Mouse (Mus musculus): Measurements from ENCODE around the gene AC124108.1. TPM values are rescaled to one million over a fixed set of nuclear protein-coding genes. Genes with fewer than 3 reads are reported as not detected.

The AC124108.1 gene
- polyA plus RNA-seq, 1 experiment from 2014 or later: not detected

- Histone ChIP-seq H3K4me1 (replicated peaks) (0 out of 2 replicates have a peak, but pooled peaks cover 2% of the 10 kb centered on the region), H3K36me3 (no peaks in the 10 kb centered on the region), H3K4me2 (no peak overlapping the region), H3K27ac (no peak overlapping the region), H3K9me3 (replicated peaks) (no peaks in the 10 kb centered on the region), H3K27me3 (peaks cover 43% of the 10 kb centered on the region), H3K9ac (no peak overlapping the region), H3K4me3 (no peak overlapping the region)
- ATAC-seq (replicated peaks; ENCODE audit: insufficient number of reproducible peaks, insufficient read depth, low FRiP score, low read depth): no peak
- WGBS: 47% methylated on average over 5 of the region's 5 CpGs
Observed at GRCm38 (mm10) chr1:132205958-132206357, 14.7 kb downstream of the AC124108.1 start.

- Histone ChIP-seq H3K27me3 (peaks cover 43% of the 10 kb centered on the region), H3K4me2 (no peak overlapping the region), H3K9ac (no peak overlapping the region), H3K9me3 (replicated peaks) (no peaks in the 10 kb centered on the region), H3K4me1 (replicated peaks) (peaks cover 3% of the 10 kb centered on the region), H3K4me3 (no peak overlapping the region), H3K27ac (no peak overlapping the region), H3K36me3 (no peaks in the 10 kb centered on the region)
- WGBS: 53% methylated on average over 3 of the region's 3 CpGs
- ATAC-seq (replicated peaks; ENCODE audit: insufficient number of reproducible peaks, insufficient read depth, low FRiP score, low read depth): no peak
Observed at GRCm38 (mm10) chr1:132206828-132207227, 15.6 kb downstream of the AC124108.1 start.

- H3K27ac ChIP-seq: no peak overlapping the region
- H3K27me3 ChIP-seq: peaks cover 48% of the 10 kb centered on the region
- no peak overlapping the region for H3K9ac ChIP-seq
- H3K4me1 ChIP-seq (replicated peaks): peaks cover 9% of the 10 kb centered on the region
- 3% methylated on average over 4 of the region's 4 CpGs for WGBS
- no peak for ATAC-seq (replicated peaks; ENCODE audit: insufficient number of reproducible peaks, insufficient read depth, low FRiP score, low read depth)
- H3K9me3 ChIP-seq (replicated peaks): no peaks in the 10 kb centered on the region
- H3K36me3 ChIP-seq: no peaks in the 10 kb centered on the region
- H3K4me3 ChIP-seq: no peak overlapping the region
- no peak overlapping the region for H3K4me2 ChIP-seq
Observed at GRCm38 (mm10) chr1:132208154-132208553, 16.9 kb downstream of the AC124108.1 start.

- H3K27ac ChIP-seq: no peak overlapping the region
- H3K4me2 ChIP-seq: no peak overlapping the region
- no peaks in the 10 kb centered on the region for H3K36me3 ChIP-seq
- no peaks in the 10 kb centered on the region for H3K9me3 ChIP-seq (replicated peaks)
- H3K4me3 ChIP-seq: no peak overlapping the region
- WGBS: 73% methylated on average over 10 of the region's 10 CpGs
- H3K4me1 ChIP-seq (replicated peaks): peaks cover 9% of the 10 kb centered on the region
- peaks cover 49% of the 10 kb centered on the region for H3K27me3 ChIP-seq
- no peak for ATAC-seq (replicated peaks; ENCODE audit: insufficient number of reproducible peaks, insufficient read depth, low FRiP score, low read depth)
- no peak overlapping the region for H3K9ac ChIP-seq
Observed at GRCm38 (mm10) chr1:132209400-132209799, 18.1 kb downstream of the AC124108.1 start.

DNA sequence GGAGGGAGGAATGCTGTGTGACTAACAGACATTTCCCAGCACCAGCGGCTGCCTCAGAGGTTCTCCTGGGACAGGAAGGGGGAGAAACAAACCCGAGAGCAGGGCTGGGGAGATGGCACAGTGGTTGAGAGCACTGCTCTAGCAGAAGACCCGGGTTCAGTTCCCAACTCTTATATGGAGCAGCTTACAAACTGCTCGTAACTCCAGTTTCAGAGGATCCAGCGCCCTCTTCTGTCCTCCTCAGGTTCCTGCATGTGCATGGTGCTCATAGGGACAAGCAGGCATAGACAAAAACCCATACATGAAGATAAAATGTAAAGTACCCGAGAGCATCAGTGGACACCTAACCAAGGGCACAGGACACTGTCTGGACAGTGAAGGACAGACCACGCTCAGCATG, 19.7 kb downstream of the AC124108.1 start:
- Histone ChIP-seq H3K36me3 (no peaks in the 10 kb centered on the region), H3K27me3 (peaks cover 44% of the 10 kb centered on the region), H3K9me3 (replicated peaks) (no peaks in the 10 kb centered on the region), H3K4me1 (replicated peaks) (peaks cover 9% of the 10 kb centered on the region), H3K4me2 (no peak overlapping the region), H3K27ac (no peak overlapping the region), H3K9ac (no peak overlapping the region), H3K4me3 (no peak overlapping the region)
- ATAC-seq (replicated peaks; ENCODE audit: insufficient number of reproducible peaks, insufficient read depth, low FRiP score, low read depth): no peak
- WGBS: 23% methylated on average over 7 of the region's 7 CpGs

DNA sequence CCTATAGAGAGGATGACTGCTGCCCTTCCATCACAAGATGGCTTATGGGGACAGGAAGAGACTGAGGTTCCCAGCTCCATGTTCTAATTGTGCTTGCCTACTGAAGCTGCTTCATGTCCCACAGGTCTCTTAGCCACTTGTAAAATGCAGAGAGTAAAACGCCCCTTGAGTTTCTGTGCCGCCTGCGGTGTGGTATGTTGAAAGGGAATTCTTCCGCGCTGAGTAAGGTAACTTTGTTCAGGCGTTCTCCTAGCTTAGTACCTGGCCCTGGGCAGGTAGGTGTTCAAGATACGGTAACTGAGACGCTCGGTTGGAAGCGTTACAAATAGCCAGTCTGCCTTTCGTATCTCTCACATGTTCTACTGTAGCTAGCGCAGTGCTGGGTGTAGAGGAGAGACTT, 20.4 kb downstream of the AC124108.1 start:
- H3K27ac ChIP-seq: no peak overlapping the region
- no peak for ATAC-seq (replicated peaks; ENCODE audit: insufficient number of reproducible peaks, insufficient read depth, low FRiP score, low read depth)
- H3K27me3 ChIP-seq: peaks cover 44% of the 10 kb centered on the region
- no peaks in the 10 kb centered on the region for H3K36me3 ChIP-seq
- no peaks in the 10 kb centered on the region for H3K9me3 ChIP-seq (replicated peaks)
- no peak overlapping the region for H3K9ac ChIP-seq
- peak overlapping the region; percentile 39; the same call in 1 of the 2 replicates for H3K4me3 ChIP-seq
- WGBS: 33% methylated on average over 12 of the region's 12 CpGs
- H3K4me1 ChIP-seq (replicated peaks): peaks cover 9% of the 10 kb centered on the region
- peak overlapping the region; percentile 54 for H3K4me2 ChIP-seq

DNA sequence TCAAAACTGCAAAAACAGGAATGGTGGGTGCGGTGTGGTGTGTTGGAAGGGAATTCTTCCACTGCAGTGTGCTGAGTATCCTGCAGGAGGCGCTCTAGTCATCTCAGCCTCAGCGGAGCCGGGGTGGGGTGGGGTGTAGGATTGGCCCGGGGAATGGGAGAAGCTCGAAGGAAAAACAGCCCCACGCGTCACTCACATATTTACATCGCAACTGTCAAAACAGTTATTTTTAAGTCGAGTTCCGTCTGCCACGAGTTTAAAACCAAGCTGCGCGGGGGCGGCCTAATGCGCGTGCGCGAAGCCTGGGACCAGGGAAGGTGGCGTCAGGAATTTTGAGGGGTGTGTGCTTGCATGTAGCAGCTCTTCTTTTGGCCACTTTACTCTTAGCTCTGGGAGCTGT, 21.0 kb downstream of the AC124108.1 start:
- Histone ChIP-seq H3K27me3 (peaks cover 44% of the 10 kb centered on the region), H3K9me3 (replicated peaks) (no peaks in the 10 kb centered on the region), H3K9ac (no peak overlapping the region), H3K27ac (no peak overlapping the region), H3K4me1 (replicated peaks) (peaks cover 9% of the 10 kb centered on the region), H3K36me3 (no peaks in the 10 kb centered on the region), H3K4me3 (peak overlapping the region; percentile 39), H3K4me2 (peak overlapping the region; percentile 54)
- ATAC-seq (replicated peaks; ENCODE audit: insufficient number of reproducible peaks, insufficient read depth, low FRiP score, low read depth): no peak
- WGBS: 6% methylated on average over 20 of the region's 20 CpGs

GRCm38 (mm10) chr1:132213076-132213475, 21.8 kb downstream of the AC124108.1 start:
- no peaks in the 10 kb centered on the region for H3K36me3 ChIP-seq
- H3K9ac ChIP-seq: no peak overlapping the region
- H3K9me3 ChIP-seq (replicated peaks): no peaks in the 10 kb centered on the region
- no peak overlapping the region for H3K4me3 ChIP-seq
- no peak overlapping the region for H3K4me2 ChIP-seq
- H3K27ac ChIP-seq: no peak overlapping the region
- ATAC-seq (replicated peaks; ENCODE audit: insufficient number of reproducible peaks, insufficient read depth, low FRiP score, low read depth): no peak
- H3K27me3 ChIP-seq: peaks cover 44% of the 10 kb centered on the region
- peaks cover 9% of the 10 kb centered on the region for H3K4me1 ChIP-seq (replicated peaks)
- 54% methylated on average over 6 of the region's 6 CpGs for WGBS

DNA sequence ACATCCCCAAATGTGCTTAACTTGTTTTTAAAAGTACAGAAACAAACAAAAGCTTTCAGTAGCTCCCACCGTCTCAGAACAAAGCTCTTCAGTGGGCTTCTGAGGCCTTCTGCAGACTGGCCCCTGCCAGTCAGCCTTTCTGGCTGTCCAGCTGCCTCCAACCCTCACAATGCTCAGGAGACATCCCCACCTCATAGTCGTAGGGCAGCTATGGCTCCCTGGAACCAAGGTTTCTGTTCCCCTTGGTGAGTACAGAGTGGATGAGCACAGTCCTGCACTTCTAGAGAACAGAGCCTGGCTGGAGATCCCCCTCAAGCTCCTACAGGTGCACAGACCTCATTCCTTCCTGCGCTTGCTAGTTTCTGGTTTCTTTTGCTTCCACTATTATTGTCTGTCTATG, 25.0 kb downstream of the AC124108.1 start:
- no peak for ATAC-seq (replicated peaks; ENCODE audit: insufficient number of reproducible peaks, insufficient read depth, low FRiP score, low read depth)
- Histone ChIP-seq H3K4me1 (replicated peaks) (peaks cover 7% of the 10 kb centered on the region), H3K9me3 (replicated peaks) (no peaks in the 10 kb centered on the region), H3K36me3 (no peaks in the 10 kb centered on the region), H3K4me2 (no peak overlapping the region), H3K27ac (no peak overlapping the region), H3K9ac (no peak overlapping the region), H3K4me3 (no peak overlapping the region), H3K27me3 (peaks cover 31% of the 10 kb centered on the region)
- 48% methylated on average over 3 of the region's 3 CpGs for WGBS

- no peaks in the 10 kb centered on the region for H3K4me1 ChIP-seq (replicated peaks)
- no peak overlapping the region for H3K9ac ChIP-seq
- H3K9me3 ChIP-seq (replicated peaks): no peaks in the 10 kb centered on the region
- no peak for ATAC-seq (replicated peaks; ENCODE audit: insufficient number of reproducible peaks, insufficient read depth, low FRiP score, low read depth)
- H3K4me3 ChIP-seq: no peak overlapping the region
- WGBS: 33% methylated on average over 2 of the region's 2 CpGs
- no peak overlapping the region for H3K27ac ChIP-seq
- peaks cover 21% of the 10 kb centered on the region for H3K27me3 ChIP-seq
- H3K36me3 ChIP-seq: no peaks in the 10 kb centered on the region
- H3K4me2 ChIP-seq: no peak overlapping the region
Observed at GRCm38 (mm10) chr1:132221627-132222026, 30.4 kb downstream of the AC124108.1 start.

GRCm38 (mm10) chr1:132222166-132222565, 30.9 kb downstream of the AC124108.1 start:
- H3K4me1 ChIP-seq (replicated peaks): no peaks in the 10 kb centered on the region
- 46% methylated on average over 6 of the region's 6 CpGs for WGBS
- no peaks in the 10 kb centered on the region for H3K36me3 ChIP-seq
- no peaks in the 10 kb centered on the region for H3K9me3 ChIP-seq (replicated peaks)
- H3K27me3 ChIP-seq: peaks cover 21% of the 10 kb centered on the region
- no peak overlapping the region for H3K4me2 ChIP-seq
- H3K27ac ChIP-seq: no peak overlapping the region
- ATAC-seq (replicated peaks; ENCODE audit: insufficient number of reproducible peaks, insufficient read depth, low FRiP score, low read depth): no peak
- H3K9ac ChIP-seq: no peak overlapping the region
- H3K4me3 ChIP-seq: no peak overlapping the region

DNA sequence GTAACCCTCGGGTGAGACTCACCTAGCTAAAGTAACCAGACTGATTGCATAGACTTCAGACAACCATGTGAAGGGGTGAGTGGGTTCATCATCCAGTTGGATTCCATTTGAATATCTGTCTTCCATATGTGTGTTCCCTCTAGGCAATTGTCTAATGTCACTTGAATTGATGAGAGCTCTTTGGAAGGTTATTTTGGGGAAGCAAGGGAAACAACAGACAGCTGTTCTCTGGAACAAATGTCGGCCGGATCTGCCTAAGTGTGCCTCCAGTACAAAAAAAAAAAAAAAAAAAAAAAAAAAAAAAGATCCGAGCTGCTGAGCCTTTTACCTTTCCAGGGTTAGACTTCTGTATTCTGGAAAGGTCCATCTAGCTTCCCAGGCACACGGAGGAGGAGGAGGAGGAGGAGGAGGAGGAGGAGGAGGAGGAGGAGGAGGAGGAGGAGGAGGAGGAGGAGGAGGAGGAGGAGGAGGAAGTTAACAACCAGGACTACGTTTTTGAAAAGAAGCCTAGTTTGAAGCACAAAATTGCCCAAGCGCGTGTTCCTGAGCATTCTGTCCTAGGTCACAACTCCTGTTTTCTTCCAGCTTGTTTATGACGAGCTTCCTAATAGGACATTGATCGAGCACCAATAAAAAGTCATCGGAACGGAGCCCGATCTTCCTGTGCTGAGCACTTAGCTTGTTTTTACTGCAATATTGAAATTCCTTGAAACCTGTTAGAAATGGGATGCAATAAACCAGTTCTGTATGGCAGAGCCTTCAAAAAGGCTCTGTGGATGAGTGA, 35.2 kb downstream of the AC124108.1 start:
- Histone ChIP-seq H3K9me3 (replicated peaks) (no peaks in the 10 kb centered on the region), H3K27ac (no peak overlapping the region), H3K4me2 (no peak overlapping the region), H3K27me3 (peaks cover 7% of the 10 kb centered on the region), H3K4me3 (no peak overlapping the region), H3K4me1 (replicated peaks) (no peaks in the 10 kb centered on the region), H3K9ac (no peak overlapping the region), H3K36me3 (no peaks in the 10 kb centered on the region)
- ATAC-seq (replicated peaks; ENCODE audit: insufficient number of reproducible peaks, insufficient read depth, low FRiP score, low read depth): no peak
- WGBS: 76% methylated on average over 11 of the region's 13 CpGs
